Mouse (Mus musculus) cortical plate, adult 2 months (tissue): Measurements from ENCODE around the gene Slc4a10.

Experiments used
- CTCF ChIP-seq: fragments of 200-500 bp; IDR thresholded peaks from 2 replicates; pipeline ENCODE4 v1.5.1; 2011; ENCODE audit warnings: mild to moderate bottlenecking, control low read depth, low read length; ENCODE audit not compliant: insufficient read depth; ENCODE audit errors: extremely low read depth
- POLR2A ChIP-seq: fragments of 200-500 bp; IDR thresholded peaks from 2 replicates; pipeline ENCODE4 v1.6.1; 2011; ENCODE audit warnings: mild to moderate bottlenecking, low read length, control low read depth; ENCODE audit not compliant: insufficient read depth; ENCODE audit errors: extremely low read depth

DNA sequence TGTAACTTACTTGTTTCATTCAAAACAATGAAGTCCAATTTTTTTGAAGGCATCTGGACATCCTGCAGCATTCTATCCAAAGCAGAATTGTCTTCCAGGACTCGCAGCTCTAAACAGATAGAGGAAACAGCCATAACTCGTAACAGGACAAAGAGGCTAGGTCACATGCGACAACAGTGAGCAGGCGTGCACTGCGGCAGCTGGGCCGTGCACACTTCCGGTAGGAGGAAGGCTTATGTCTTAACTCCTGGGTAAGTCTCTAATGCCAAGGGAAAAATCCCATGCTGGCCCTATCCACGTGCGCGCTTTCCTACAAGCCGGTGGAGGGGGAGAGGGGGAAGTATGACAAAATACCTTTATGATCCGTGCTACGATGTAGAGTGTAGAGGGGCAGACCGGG lies 310.3 kb downstream of the Slc4a10 start:
- no peak for TF ChIP-seq CTCF
- no peak for TF ChIP-seq POLR2A
